Mouse (Mus musculus) embryonic fibroblast, embryonic 13.5 days (primary cell): ENCODE measurements around the gene Tns3.

Experiments
- CTCF ChIP-seq: IDR thresholded peaks from 2 replicates; pipeline ENCODE4 v1.5.1; 2011; ENCODE audit warnings: mild to moderate bottlenecking, control low read depth, low read length, moderate library complexity, borderline replicate concordance; ENCODE audit not compliant: insufficient read depth
- POLR2A ChIP-seq: IDR thresholded peaks from 2 replicates; pipeline ENCODE4 v1.6.1; 2011; ENCODE audit warnings: low read depth, mild to moderate bottlenecking, control low read depth, low read length, moderate library complexity

DNA sequence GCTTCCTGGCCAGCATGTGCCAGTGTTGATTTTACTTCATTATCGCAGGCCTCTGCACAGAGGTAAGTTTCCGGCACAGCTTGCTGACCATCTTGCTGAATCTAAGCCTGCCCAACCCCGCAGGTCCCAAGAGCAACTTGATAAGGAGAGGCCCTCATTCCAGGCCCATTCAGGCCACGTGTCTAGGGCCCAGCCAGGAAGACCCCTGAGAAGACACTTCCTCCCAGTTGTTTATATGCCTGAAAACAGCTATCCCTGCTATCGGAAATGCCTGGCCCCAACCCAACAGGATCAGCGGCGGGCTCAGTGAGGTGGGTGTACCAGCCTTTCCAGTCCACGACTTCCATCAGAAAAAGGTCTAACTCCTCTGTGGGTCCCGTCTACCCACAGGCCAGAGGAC, 194.8 kb downstream of the Tns3 start:
- TF ChIP-seq CTCF (no peak), POLR2A (no peak)
